Comparison of ENCODE assay signal across 25 mouse cellular contexts in genomic region chr14:76287768-76288167, GRCm38 (mm10).
"Had no signal": no experiment of that assay in that cellular context is flagged by ENCODE, and none has a peak within 500 bp of the region (broad histone marks: within the 10 kb centered on the region; RNA-seq: fewer than 3 reads in every experiment).

No protein-coding gene starts in this region.

- ATAC-seq: intestine, embryonic 16.5 days; liver, postnatal 0 days; midbrain, embryonic 15.5 days had no signal

- H3K9me3 ChIP-seq: limb, embryonic 10.5 days; limb, embryonic 13.5 days; lung, embryonic 15.5 days; midbrain, embryonic 12.5 days; midbrain, embryonic 15.5 days; neural tube, embryonic 12.5 days; neural tube, embryonic 15.5 days had no signal

- H3K9ac ChIP-seq: limb, embryonic 13.5 days; liver, embryonic 14.5 days; liver, postnatal 0 days; lung, embryonic 15.5 days; midbrain, embryonic 12.5 days; midbrain, embryonic 15.5 days; neural tube, embryonic 12.5 days; neural tube, embryonic 15.5 days had no signal

- H3K4me1 ChIP-seq: lung, embryonic 15.5 days; midbrain, embryonic 12.5 days; midbrain, embryonic 15.5 days; neural tube, embryonic 12.5 days; neural tube, embryonic 15.5 days had no signal

- H3K36me3 ChIP-seq: limb, embryonic 10.5 days; limb, embryonic 13.5 days; lung, embryonic 15.5 days; midbrain, embryonic 12.5 days; midbrain, embryonic 15.5 days; neural tube, embryonic 12.5 days; neural tube, embryonic 15.5 days had no signal

- DNase-seq: kidney, adult 18-20 months; kidney, postnatal 25 days; layer of hippocampus, adult 9-11 months; liver, postnatal 0 days; lung, postnatal 10 days; lung, postnatal 4 days; right cerebral cortex, adult 18-20 months; right cerebral cortex, postnatal 14 days; right cerebral cortex, postnatal 4 days; spleen, adult 18-20 months; thymus, adult 2 months; thymus, postnatal 14 days; thymus, postnatal 4 days had no signal

- H3K4me3 ChIP-seq: layer of hippocampus, adult 2 months; limb, embryonic 10.5 days; limb, embryonic 13.5 days; lung, embryonic 15.5 days; midbrain, embryonic 12.5 days; midbrain, embryonic 15.5 days; neural tube, embryonic 12.5 days; neural tube, embryonic 15.5 days had no signal

- H3K27ac ChIP-seq: kidney, postnatal 0 days; layer of hippocampus, adult 2 months; limb, embryonic 10.5 days; limb, embryonic 13.5 days; liver, embryonic 14.5 days; lung, embryonic 15.5 days; midbrain, embryonic 12.5 days; midbrain, embryonic 15.5 days; neural tube, embryonic 12.5 days; neural tube, embryonic 15.5 days had no signal

- H3K27me3 ChIP-seq: limb, embryonic 13.5 days; lung, embryonic 15.5 days; midbrain, embryonic 15.5 days; neural tube, embryonic 12.5 days; neural tube, embryonic 15.5 days had no signal

- H3K4me2 ChIP-seq: limb, embryonic 13.5 days; liver, embryonic 11.5 days; lung, embryonic 15.5 days; midbrain, embryonic 12.5 days; midbrain, embryonic 15.5 days; neural tube, embryonic 12.5 days; neural tube, embryonic 15.5 days had no signal
